Mouse (Mus musculus) myocyte (in vitro differentiated cells): Measurements from ENCODE around the gene Dnal1.

Experiments used
- CEBPB ChIP-seq: IDR thresholded peaks from 2 replicates; pipeline ENCODE4 v1.6.1; 2011; ENCODE audit warnings: mild to moderate bottlenecking, moderate library complexity; ENCODE audit not compliant: poor library complexity, insufficient read depth, severe bottlenecking
- E2F4 ChIP-seq: IDR thresholded peaks from one replicate; pipeline ENCODE4 v1.6.1; 2011; ENCODE audit warnings: mild to moderate bottlenecking, control low read depth, moderate library complexity; ENCODE audit not compliant: insufficient read depth
- MAX ChIP-seq: IDR thresholded peaks from one replicate; pipeline ENCODE4 v1.6.1; 2011; ENCODE audit warnings: low read depth, mild to moderate bottlenecking, control low read depth
- MYOD1 ChIP-seq, 3 experiments: IDR thresholded peaks; one replicate each; pipeline ENCODE4 v1.6.1; 2011; ENCODE audit warnings: control low read depth in 2 of 3, low read depth in 2 of 3, mild to moderate bottlenecking in 2 of 3, moderate library complexity in 1 of 3; ENCODE audit not compliant: insufficient read length in 2 of 3, control insufficient read depth in 1 of 3
- MYOG ChIP-seq, 3 experiments: IDR thresholded peaks; one replicate each; pipeline ENCODE4 v1.6.1; 2011; ENCODE audit warnings: control low read depth in 2 of 3, low read depth in 2 of 3, mild to moderate bottlenecking in 2 of 3; ENCODE audit not compliant: insufficient read length in 2 of 3, control insufficient read depth in 1 of 3, insufficient read depth in 1 of 3
- POLR2A ChIP-seq: IDR thresholded peaks from one replicate; pipeline ENCODE4 v1.6.1; 2011; ENCODE audit warnings: low read depth, mild to moderate bottlenecking, control low read depth, moderate library complexity; ENCODE audit not compliant: insufficient read length
- SRF ChIP-seq: IDR thresholded peaks from one replicate; pipeline ENCODE4 v1.6.1; 2011; ENCODE audit warnings: low read depth; ENCODE audit not compliant: control insufficient read depth, insufficient read length
- TCF12 ChIP-seq: IDR thresholded peaks from one replicate; pipeline ENCODE4 v1.6.1; 2011; ENCODE audit warnings: mild to moderate bottlenecking, control low read depth; ENCODE audit not compliant: poor library complexity, insufficient read depth, severe bottlenecking
- USF1 ChIP-seq: IDR thresholded peaks from one replicate; pipeline ENCODE4 v1.6.1; 2011; ENCODE audit warnings: low read depth, mild to moderate bottlenecking, control low read depth, moderate library complexity

DNA sequence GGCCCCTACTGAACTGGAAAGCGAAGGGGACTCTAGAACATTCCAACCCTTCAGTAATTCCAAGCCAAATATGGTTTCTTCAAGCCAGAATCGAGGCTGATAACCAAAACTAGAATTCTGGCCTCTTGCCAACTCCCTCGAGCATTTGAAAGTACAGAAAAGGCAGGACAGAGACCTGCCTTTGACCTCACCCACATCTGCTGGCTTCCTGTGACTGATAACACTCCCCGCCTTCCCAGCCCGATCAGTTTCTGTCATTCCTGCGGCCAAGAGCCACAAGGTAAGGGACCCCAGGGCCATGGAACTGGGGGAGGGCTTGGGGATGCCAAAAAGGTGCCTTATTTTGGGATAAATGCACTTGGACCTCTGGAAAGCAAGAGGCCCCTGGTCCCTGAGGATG lies 36.8 kb downstream of the Dnal1 start:
- no peak for TF ChIP-seq POLR2A
- no peak for TF ChIP-seq USF1
- no peak for TF ChIP-seq CEBPB
- TF ChIP-seq E2F4, result no peak
- no peak for TF ChIP-seq SRF
- TF ChIP-seq MYOD1 (IDR thresholded peaks at IDR 0.05; ENCODE audit: control insufficient read depth in 1 of 3, insufficient read length in 2 of 3, low read depth in 2 of 3), result no peak
- no peak for TF ChIP-seq MAX
- no peak for TF ChIP-seq TCF12
- TF ChIP-seq MYOG (IDR thresholded peaks at IDR 0.05; ENCODE audit: control insufficient read depth in 1 of 3, insufficient read depth in 1 of 3, insufficient read length in 2 of 3, low read depth in 2 of 3), result no peak
